Mouse (Mus musculus) forebrain, embryonic 10.5 days (tissue): ENCODE data around the gene Btbd11. TPM values are rescaled to one million over a fixed set of nuclear protein-coding genes. Genes with fewer than 3 reads are reported as not detected.

Experiments
- DNase-seq: peaks from one replicate; pipeline ENCODE4 v3.0.0-alpha.2; 2017; ENCODE audit warnings: low spot score; ENCODE audit errors: extremely low spot score
- H3K27ac ChIP-seq: fragments of 300-500 bp; sonication (generic); 2 replicates; pipeline ENCODE4 v1.5.1; 2016; ENCODE audit warnings: mild to moderate bottlenecking
- H3K27me3 ChIP-seq: fragments of 300-500 bp; sonication (generic); 2 replicates; pipeline ENCODE4 v1.6.1; 2016; ENCODE audit warnings: mild to moderate bottlenecking; ENCODE audit not compliant: poor library complexity, severe bottlenecking
- H3K36me3 ChIP-seq: fragments of 300-500 bp; sonication (generic); replicated peaks from 2 replicates; pipeline ENCODE4 v1.6.1; 2016; ENCODE audit warnings: mild to moderate bottlenecking, moderate library complexity
- H3K4me1 ChIP-seq: fragments of 300-500 bp; sonication (generic); 2 replicates; pipeline ENCODE4 v1.6.1; 2016
- H3K4me3 ChIP-seq: fragments of 300-500 bp; sonication (generic); 2 replicates; pipeline ENCODE4 v1.5.1; 2016; ENCODE audit warnings: mild to moderate bottlenecking, moderate library complexity
- H3K9me3 ChIP-seq: fragments of 300-500 bp; sonication (generic); 2 replicates; pipeline ENCODE4 v1.6.1; 2016; ENCODE audit warnings: mild to moderate bottlenecking, moderate library complexity
- WGBS: fragments of 180-500 bp; shearing (Covaris S2); methylation state at CpG from one replicate; pipeline ENCODE4 v1.1.7; 2016; 5-methylcytosine and 5-hydroxymethylcytosine counted together
- polyA plus RNA-seq: library from polyadenylated mRNA; unstranded; fragments of >200 nt; fragmentation: Nextera tagmentation; extraction: Ambion mirVana; gene quantifications from 2 replicates; pipeline ENCODE4 v1.2.1, GENCODE M21; 2016

Btbd11 gene
- polyA plus RNA-seq, 1 experiment from 2014 or later, result 4.1 TPM

DNA sequence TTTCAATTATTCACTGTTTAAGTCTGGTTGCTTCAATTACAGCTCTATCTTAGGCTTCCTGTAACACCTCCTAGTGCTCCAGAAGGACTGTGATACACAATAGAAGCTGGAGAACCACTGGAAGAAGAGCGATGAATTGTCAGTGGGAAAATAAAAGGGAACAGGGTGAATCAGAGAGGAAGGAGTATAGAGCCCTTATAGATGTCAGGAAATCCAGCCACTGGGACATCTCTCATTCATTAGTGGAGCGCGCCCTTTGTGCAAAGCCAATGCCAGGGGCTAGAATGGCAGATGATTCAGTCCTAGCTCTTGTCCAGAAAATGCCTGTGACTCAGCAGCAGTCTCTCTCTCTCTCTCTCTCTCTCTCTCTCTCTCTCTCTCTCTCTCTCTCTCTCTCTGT lies 59.3 kb downstream of the Btbd11 start:
- WGBS, result 87% methylated on average over 3 of the region's 3 CpGs
- Histone ChIP-seq H3K9me3 (no peaks in the 10 kb centered on the region), H3K27ac (no peak overlapping the region), H3K27me3 (peaks cover 34% of the 10 kb centered on the region), H3K4me3 (no peak overlapping the region), H3K36me3 (no peaks in the 10 kb centered on the region), H3K4me1 (peaks cover under 1% of the 10 kb centered on the region; the same call in 1 of the 2 replicates)
- no peak for DNase-seq

DNA sequence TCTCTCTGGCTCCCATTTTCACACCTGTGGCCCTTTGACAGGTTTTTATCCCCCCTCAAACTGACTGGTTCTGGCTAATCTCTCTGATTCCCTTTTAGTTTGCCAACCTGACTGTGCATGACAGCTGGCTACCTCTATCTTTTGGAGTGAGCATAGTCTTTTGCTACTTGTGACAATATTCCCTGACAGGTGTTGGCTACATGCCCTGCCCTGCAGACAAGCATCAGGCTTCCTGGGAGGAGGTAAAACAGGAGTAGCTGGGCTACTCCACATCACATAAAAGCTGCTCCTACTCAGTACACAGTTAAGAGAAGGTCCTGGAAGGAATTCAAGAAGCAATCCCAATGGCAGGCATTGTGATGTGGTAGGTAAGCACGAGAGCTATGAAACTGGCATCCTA lies 60.1 kb downstream of the Btbd11 start:
- H3K27ac ChIP-seq, result no peak overlapping the region
- DNase-seq, result no peak
- H3K36me3 ChIP-seq, result no peaks in the 10 kb centered on the region
- H3K4me3 ChIP-seq, result no peak overlapping the region
- no peaks in the 10 kb centered on the region for H3K9me3 ChIP-seq
- H3K4me1 ChIP-seq, result peaks cover 9% of the 10 kb centered on the region
- WGBS, result 93% methylated on average over 1 of the region's 1 CpGs
- peaks cover 39% of the 10 kb centered on the region for H3K27me3 ChIP-seq

DNA sequence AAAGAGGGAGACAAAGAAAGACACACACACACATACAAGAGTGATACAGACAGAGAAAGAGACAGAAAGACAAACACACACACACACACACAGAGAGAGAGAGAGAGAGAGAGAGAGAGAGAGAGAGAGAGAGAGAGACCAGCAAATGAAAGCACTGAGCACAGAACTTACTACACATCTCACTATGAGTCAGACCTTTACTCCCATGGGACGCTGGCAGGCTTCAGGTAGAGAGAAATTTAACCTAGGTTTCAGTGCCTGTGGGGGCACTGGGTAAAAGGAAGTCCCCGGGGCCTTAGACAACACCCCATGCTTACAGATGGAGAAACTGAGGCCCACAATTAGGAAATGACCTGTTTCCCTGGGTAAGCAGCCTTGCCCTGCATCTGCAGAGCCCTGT lies 61.3 kb downstream of the Btbd11 start:
- H3K9me3 ChIP-seq, result no peaks in the 10 kb centered on the region
- no peak overlapping the region for H3K27ac ChIP-seq
- H3K27me3 ChIP-seq, result peaks cover 48% of the 10 kb centered on the region
- WGBS, result 79% methylated on average over 2 of the region's 2 CpGs
- peaks cover 12% of the 10 kb centered on the region for H3K4me1 ChIP-seq
- H3K36me3 ChIP-seq, result no peaks in the 10 kb centered on the region
- no peak overlapping the region for H3K4me3 ChIP-seq
- DNase-seq, result no peak

DNA sequence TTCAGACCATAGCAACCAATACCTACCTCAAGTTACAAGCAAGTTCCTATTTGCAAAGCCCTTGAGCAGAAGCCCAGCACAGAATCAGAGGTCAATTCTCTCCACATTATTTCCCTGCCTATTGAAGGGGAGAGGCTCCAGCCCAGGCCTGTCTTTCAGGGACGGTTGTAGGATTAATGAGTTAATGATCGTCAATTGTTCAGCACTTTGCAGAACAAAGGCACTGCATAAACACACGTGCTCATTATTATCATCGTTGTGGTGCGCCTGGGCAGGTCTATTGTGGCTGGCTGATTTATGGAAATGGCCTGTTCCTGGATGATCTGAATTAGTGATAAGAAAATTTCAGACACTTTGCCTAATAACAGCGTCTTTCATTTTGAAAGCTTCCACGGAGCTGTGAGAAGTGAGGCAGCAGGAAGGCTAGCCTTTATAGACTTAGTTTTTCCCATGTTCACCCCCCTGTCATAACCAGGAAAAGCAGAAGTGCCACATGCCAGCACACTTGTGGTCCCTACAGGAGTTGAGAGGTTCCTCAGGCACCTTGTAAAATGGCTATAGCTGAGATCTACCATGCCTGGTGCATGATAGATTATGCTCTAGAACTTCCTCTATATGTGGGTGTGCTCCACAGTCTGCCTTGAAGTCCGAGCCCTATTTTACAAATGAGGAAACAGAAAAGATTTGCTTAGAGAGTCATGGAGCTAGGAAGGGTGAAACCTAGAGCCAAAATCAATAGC lies 65.2 kb downstream of the Btbd11 start:
- Histone ChIP-seq H3K4me1 (peaks cover 22% of the 10 kb centered on the region), H3K27ac (no peak overlapping the region), H3K27me3 (peaks cover 80% of the 10 kb centered on the region), H3K4me3 (no peak overlapping the region), H3K36me3 (no peaks in the 10 kb centered on the region), H3K9me3 (peaks cover 4% of the 10 kb centered on the region; the same call in 1 of the 2 replicates)
- DNase-seq, result no peak
- 45% methylated on average over 8 of the region's 8 CpGs for WGBS

DNA sequence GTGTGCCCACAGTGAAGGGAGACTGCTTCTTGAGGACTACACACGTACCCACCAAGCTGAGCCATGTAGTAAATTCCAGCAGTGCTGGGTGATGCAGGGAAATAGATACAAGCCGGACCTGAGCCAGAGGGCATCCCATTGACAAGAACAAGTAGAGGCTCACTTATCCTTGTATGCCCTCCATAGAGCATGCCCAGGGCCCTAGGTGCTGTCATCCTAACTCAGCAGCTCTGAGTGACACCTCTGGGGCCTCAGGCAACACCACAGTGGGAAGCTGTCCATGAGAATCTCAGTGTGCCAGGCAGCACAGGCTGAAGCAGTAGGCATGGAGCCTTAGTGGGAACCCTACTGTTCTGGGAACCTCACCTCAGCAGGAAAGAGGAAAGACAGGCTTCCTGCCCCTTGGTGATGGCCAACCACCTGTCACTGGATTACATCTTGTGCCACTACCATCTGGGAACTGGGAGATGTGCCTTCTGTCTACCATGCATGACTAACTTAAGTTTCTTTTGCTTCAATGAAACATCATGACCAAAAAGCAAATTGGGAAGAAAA lies 66.7 kb downstream of the Btbd11 start:
- Histone ChIP-seq H3K36me3 (no peaks in the 10 kb centered on the region), H3K4me1 (peaks cover 22% of the 10 kb centered on the region), H3K4me3 (no peak overlapping the region), H3K27me3 (peaks cover 74% of the 10 kb centered on the region), H3K27ac (no peak overlapping the region), H3K9me3 (peaks cover 4% of the 10 kb centered on the region; the same call in 1 of the 2 replicates)
- 90% methylated on average over 2 of the region's 2 CpGs for WGBS
- no peak for DNase-seq

DNA sequence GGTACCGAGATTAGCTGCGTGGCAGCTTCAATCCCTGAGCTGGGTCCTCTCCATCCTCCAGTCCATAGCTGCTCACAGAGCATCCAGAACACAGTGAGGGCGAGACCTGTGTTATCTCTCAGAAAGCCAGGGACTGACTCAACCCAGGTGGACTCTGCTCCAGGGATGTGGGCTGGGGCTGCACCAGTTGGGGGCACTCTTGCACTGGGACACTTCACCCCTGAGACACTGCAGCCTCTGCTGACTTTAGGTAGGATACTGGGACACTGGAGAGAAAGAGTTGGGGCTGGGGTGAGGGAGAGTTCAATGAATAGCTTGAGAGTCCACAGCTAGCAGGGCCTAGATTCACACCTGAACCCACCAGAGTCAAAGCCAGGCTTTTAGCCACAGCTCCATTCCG lies 69.4 kb downstream of the Btbd11 start:
- peaks cover 48% of the 10 kb centered on the region for H3K27me3 ChIP-seq
- no peaks in the 10 kb centered on the region for H3K36me3 ChIP-seq
- H3K4me3 ChIP-seq, result no peak overlapping the region
- H3K4me1 ChIP-seq, result peaks cover 27% of the 10 kb centered on the region
- 68% methylated on average over 4 of the region's 4 CpGs for WGBS
- DNase-seq, result no peak
- no peak overlapping the region for H3K27ac ChIP-seq
- peaks cover 4% of the 10 kb centered on the region; the same call in 1 of the 2 replicates for H3K9me3 ChIP-seq

DNA sequence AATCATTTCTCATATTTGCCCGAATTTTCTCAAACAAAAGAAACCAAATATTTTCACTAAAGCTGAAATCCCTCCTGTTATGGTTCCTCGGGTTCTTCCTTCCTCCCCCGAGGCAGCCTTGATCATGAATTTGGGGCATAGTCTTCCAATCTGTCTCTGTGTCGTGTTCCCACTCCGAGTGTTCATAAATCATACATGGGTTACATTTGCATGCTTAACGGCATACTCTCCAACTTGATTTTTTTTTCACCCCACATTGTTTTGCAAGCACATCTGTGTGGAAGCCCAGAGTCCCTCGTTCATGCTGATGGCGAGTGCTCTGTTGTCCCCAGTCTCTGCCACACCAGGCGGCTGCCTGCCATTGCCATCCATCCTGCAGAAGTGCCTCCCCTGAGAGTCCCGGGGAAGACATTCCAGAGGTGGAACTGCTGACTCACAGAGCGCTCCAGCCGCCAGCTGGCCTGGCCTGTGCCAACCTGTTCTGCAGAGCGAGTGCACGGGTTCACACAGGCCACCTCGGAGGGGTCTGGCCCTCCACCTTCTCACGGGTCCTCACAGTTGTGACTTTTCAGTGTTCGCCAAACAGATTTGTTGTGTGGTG lies 72.2 kb downstream of the Btbd11 start:
- Histone ChIP-seq H3K27ac (no peak overlapping the region), H3K27me3 (peaks cover 25% of the 10 kb centered on the region), H3K4me3 (no peak overlapping the region), H3K9me3 (no peaks in the 10 kb centered on the region), H3K36me3 (no peaks in the 10 kb centered on the region), H3K4me1 (peaks cover 19% of the 10 kb centered on the region)
- no peak for DNase-seq
- WGBS, result 64% methylated on average over 17 of the region's 17 CpGs

DNA sequence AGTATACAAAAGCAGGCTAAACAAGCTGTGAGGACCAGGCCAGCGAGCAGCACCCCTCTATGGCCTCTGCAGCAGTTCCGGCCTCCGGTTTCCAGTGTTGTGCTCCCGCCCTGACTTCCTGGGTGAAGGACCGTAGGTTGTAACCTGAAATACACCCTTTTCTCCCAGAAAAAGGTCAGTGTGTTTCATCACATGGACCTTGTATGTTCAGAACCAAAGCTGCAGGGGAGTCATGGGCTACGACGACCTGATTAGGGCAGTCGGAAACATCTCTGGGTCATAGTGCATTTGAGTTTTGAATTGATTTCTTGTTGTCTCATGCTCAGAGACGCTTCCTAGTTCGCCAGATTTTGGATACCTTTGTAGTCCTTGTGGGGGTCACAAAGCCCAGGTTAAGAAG lies 74.1 kb downstream of the Btbd11 start:
- no peaks in the 10 kb centered on the region for H3K9me3 ChIP-seq
- no peak for DNase-seq
- 92% methylated on average over 10 of the region's 10 CpGs for WGBS

DNA sequence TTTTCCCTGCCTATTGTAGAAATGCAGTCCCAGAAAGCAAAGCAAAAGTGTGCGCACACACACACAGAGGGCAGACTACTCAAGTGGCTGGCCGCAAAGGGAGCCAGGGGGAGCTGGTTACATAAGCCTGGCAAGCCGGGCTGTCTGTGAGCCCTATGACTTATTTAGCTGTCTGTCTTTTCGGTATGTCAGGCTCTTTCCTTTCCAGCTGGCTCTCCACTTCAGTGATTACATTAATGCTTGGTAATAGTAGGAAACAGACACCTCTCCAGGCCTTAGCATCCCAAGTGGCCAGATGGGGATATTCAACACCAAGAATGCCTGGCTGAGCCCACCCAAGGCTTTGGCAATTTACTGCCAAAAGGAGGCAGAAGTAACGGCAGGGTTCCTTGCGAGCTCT lies 77.5 kb downstream of the Btbd11 start:
- no peak overlapping the region for H3K27ac ChIP-seq
- 66% methylated on average over 6 of the region's 6 CpGs for WGBS

More for the DNA sequence above, 74.1 kb downstream of the Btbd11 start:
- Histone ChIP-seq H3K4me1 (peaks cover 20% of the 10 kb centered on the region), H3K27me3 (peaks cover 12% of the 10 kb centered on the region; the same call in 1 of the 2 replicates), H3K36me3 (no peaks in the 10 kb centered on the region), H3K4me3 (no peak overlapping the region), H3K27ac (no peak overlapping the region)

DNA sequence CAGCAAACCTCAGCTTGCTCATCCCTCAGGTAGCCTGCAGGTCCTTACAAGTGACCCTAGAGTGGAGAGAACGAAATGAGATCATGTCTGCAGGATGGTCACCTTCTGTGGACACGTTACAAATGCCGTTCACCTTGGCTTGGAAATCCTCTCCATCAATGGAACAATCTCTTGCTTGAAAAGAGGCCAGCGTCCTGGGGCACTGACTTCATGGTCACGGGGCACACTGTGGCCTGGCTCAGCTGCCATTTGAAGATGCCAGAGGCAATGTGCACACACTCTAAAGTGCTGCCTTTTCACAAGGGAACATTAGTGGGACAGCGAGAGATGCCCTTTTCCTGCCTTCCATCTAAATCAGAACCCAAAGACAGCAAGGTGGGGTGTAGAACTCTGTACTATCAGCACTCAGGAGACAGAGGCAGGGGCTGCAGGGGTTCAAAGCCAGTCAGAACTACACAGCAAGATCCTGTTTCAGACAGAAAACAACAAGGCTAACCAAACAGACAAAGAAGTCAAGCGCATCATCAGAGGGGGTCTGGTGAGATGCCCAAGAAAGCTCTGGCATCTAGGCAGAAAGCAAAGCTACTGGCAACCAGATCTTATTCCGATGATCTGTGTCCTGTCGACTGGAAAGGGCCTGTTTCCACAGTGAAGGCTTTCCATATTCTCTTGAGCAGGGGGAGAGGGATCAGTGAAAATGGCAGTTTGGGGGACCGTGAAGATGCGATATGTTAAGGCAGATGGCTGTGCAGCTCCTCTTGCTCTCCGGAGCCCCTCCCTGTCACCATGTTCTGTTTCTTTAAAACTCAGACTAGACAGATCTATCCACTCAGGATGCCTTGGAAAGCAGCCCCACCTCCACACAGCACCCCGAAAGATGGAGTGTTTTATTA lies 79.1 kb downstream of the Btbd11 start:
- no peak for DNase-seq
- Histone ChIP-seq H3K4me3 (no peak overlapping the region), H3K4me1 (peaks cover 26% of the 10 kb centered on the region), H3K27me3 (no peaks in the 10 kb centered on the region), H3K36me3 (no peaks in the 10 kb centered on the region), H3K27ac (no peak overlapping the region), H3K9me3 (no peaks in the 10 kb centered on the region)
- 90% methylated on average over 13 of the region's 13 CpGs for WGBS

More for the DNA sequence above, 77.5 kb downstream of the Btbd11 start:
- no peak overlapping the region for H3K4me3 ChIP-seq
- no peaks in the 10 kb centered on the region for H3K27me3 ChIP-seq
- H3K4me1 ChIP-seq, result peaks cover 26% of the 10 kb centered on the region
- H3K36me3 ChIP-seq, result no peaks in the 10 kb centered on the region
- H3K9me3 ChIP-seq, result no peaks in the 10 kb centered on the region
- no peak for DNase-seq

DNA sequence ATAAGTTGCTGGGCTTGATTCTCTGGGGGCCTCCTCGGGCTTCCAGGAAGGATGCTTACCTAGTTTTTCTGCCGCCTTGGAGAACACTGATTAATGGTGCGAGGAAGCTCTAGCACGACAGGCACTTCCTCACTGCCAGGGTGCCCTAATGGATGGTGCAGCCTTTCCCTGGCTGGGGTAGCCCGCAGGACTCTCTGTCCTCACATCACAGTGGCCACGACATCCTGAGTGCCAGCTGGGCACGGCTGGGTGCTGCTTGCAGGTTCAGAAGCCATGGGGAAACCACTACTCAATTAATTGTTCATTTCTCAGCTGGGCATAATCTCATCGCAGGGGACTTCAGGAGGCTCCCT lies 79.8 kb downstream of the Btbd11 start:
- no peak overlapping the region for H3K27ac ChIP-seq
- H3K9me3 ChIP-seq, result no peaks in the 10 kb centered on the region
- no peaks in the 10 kb centered on the region for H3K27me3 ChIP-seq
- DNase-seq, result no peak
- WGBS, result 52% methylated on average over 8 of the region's 8 CpGs
- H3K4me1 ChIP-seq, result peaks cover 26% of the 10 kb centered on the region
- no peak overlapping the region for H3K4me3 ChIP-seq
- no peaks in the 10 kb centered on the region for H3K36me3 ChIP-seq

DNA sequence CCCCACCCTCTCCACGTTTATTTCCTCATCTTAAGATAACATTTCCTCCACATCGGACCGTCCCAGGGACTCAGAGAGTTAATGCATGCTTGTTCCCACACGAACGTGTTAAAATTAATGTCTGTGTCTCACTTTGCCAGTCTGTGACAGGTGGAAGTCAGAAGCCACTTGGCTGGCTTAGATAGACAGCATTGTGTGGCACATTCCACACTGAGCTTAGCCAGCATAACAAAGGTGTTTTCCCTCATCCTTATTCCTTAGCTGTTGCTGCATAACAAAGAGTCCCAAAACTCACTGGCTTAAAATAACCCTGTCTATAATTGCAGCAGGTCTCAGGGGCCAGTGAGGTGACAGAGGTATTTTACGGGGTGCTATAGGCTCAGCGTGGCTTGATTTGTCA lies 80.8 kb downstream of the Btbd11 start:
- H3K4me3 ChIP-seq, result no peak overlapping the region
- 70% methylated on average over 7 of the region's 7 CpGs for WGBS
- H3K27me3 ChIP-seq, result no peaks in the 10 kb centered on the region
- no peaks in the 10 kb centered on the region for H3K9me3 ChIP-seq
- no peaks in the 10 kb centered on the region for H3K36me3 ChIP-seq
- H3K27ac ChIP-seq, result no peak overlapping the region
- no peak for DNase-seq
- peaks cover 26% of the 10 kb centered on the region for H3K4me1 ChIP-seq
